Mouse (Mus musculus): ENCODE results near the gene Utrn. TPM values are rescaled to one million over a fixed set of nuclear protein-coding genes. Genes with fewer than 3 reads are reported as not detected.

Utrn gene
- polyA plus RNA-seq, 1 experiment from 2014 or later, result 41.2 TPM

DNA sequence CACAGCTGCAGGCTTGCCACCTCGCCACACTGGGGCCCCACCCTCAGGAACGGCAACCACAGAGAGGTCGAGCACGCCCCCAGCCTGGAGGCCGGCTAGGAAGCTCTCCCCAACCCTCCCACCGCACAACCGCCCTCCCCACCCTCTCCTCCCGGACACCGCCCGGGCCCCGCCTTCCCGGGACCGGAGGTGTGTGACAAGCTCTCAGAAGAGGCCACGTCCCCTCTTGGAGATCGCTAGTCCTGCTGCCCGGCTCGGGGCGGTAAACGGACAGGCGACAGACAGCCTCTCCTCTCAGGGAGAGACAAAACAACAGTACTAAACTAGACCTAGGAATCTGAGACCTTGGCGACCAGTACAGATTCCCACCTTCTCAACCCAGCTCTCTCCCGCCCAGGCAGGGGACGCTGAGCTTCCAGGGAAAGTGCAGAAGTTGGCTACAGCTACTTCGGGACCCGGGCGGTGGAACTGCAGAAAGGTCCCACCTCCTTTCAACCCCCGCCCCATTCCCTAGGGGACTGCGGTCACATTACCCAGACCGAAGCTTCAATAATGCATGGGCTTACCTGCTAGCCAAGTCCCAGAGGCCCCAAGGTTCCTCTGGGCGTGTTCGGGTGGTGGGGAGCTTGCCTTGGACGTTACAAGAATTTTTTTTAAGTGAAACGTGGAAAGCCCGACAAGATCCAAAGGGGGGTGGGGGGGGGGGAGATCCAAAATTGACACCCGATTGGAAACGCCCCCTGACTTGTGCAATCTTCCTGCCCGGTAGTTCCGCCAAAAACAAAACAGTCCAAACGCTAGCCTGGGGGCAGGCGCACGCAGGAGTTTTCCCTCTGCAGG lies 756 bp downstream of the Utrn start:
- peaks cover 17% of the 10 kb centered on the region for H3K4me1 ChIP-seq
- peaks cover 10% of the 10 kb centered on the region; the same call in 1 of the 2 replicates for H3K27me3 ChIP-seq
- H3K27ac ChIP-seq (replicated peaks), result peak overlapping the region; percentile 68
- H3K9me3 ChIP-seq, result no peaks in the 10 kb centered on the region
- H3K9ac ChIP-seq (replicated peaks), result peak overlapping the region; percentile 75
- peak overlapping the region; percentile 79 for H3K4me3 ChIP-seq
- no peaks in the 10 kb centered on the region for H3K36me3 ChIP-seq
- ATAC-seq (ENCODE audit: low FRiP score, low read depth), result peak; percentile 73
- 0% methylated on average over 41 of the region's 41 CpGs for WGBS
- H3K4me2 ChIP-seq (replicated peaks), result peak overlapping the region; percentile 96

DNA sequence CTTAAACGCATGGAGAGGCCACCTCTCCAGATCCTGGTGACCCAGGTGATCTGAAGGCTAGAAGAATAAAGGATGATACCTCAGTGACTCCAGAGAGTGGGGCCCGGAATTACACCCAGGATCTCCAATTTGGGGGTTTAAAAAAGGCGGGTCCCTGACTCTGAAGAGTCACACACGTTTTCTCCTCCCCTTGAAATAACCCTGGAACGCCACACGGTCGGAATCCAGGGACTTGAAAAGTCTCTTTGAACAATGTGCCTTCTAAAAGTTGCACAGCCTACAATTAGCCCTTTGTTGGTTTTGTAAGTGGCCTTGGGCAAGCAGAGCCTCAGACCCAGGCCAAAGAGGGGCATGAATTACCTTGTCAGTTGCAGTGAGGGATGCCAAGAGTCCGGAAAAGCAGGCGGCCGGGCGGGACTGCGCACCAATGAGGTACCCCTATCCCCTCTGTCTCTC lies 1.4 kb downstream of the Utrn start:
- WGBS, result under 1% methylated on average over 12 of the region's 12 CpGs
- H3K36me3 ChIP-seq, result no peaks in the 10 kb centered on the region
- ATAC-seq (ENCODE audit: low FRiP score, low read depth), result no peak
- H3K9ac ChIP-seq (replicated peaks), result peak overlapping the region; percentile 75
- peak overlapping the region; percentile 79 for H3K4me3 ChIP-seq
- H3K4me2 ChIP-seq (replicated peaks), result peak overlapping the region; percentile 96
- H3K9me3 ChIP-seq, result no peaks in the 10 kb centered on the region
- peaks cover 10% of the 10 kb centered on the region; the same call in 1 of the 2 replicates for H3K27me3 ChIP-seq
- peaks cover 17% of the 10 kb centered on the region for H3K4me1 ChIP-seq
- no peak overlapping the region for H3K27ac ChIP-seq (replicated peaks)

DNA sequence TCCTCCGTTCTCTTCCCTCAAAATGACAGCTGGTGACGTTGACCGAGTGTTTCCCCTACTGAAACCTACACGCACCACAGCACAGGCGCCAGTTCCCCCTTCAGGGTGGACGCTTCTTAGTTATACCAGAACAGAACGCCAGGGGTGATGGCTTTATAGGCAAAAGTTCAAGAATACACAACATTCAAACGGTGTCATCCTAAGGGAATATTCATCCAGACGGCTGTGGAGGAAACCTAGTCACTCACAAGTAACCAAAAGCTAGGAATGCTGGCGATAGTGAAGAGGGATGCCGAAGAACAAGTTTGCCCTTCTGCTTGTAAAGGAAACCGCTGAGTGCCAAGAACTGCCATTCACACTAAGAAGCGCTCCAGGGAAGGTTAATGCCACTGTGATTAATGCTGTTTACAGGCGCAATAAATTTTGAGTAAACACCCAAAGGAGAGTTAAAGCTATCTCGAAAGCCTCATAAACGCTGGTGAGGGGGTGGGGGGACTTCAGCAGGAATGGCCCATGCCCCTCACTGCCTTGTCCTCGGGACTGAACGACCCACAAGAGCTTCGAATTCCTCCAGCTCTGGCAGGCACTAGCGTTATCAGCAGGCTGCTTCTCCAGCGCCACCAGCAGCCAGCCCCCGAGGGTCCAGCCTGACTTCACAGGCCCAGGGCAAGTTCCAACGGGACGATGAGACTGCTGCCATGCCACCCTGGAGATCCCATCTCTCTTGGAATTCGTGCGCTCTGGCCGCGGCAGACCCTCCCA lies 2.0 kb downstream of the Utrn start:
- Histone ChIP-seq H3K27ac (replicated peaks) (no peak overlapping the region), H3K9me3 (no peaks in the 10 kb centered on the region), H3K9ac (replicated peaks) (peak overlapping the region; percentile 75; the same call in 1 of the 2 replicates), H3K4me2 (replicated peaks) (peak overlapping the region; percentile 96), H3K36me3 (no peaks in the 10 kb centered on the region), H3K4me1 (peaks cover 17% of the 10 kb centered on the region), H3K27me3 (peaks cover 10% of the 10 kb centered on the region; the same call in 1 of the 2 replicates), H3K4me3 (peak overlapping the region; percentile 79)
- WGBS, result 4% methylated on average over 28 of the region's 28 CpGs
- no peak for ATAC-seq (ENCODE audit: low FRiP score, low read depth)

DNA sequence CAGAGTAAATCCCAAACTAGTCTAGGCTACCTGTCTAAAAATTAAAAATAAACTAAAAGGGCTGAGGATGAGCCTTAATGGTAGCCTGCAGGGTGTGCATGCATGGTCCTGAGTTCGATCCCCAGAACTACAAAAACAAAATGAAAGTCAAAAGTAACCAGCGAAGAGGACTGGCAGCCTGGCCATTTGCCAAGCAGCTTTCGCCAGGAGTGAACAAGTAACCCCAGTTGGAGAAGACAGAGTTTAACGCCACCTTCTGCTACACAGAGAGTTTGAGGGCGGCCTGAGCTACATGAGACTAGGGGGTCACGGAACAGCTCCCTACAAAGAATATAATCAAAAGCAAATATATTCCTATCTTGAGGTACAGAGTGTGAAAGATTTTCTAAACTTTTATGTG lies 4.0 kb downstream of the Utrn start:
- ATAC-seq (ENCODE audit: low FRiP score, low read depth), result no peak
- Histone ChIP-seq H3K4me3 (no peak overlapping the region), H3K27ac (replicated peaks) (no peak overlapping the region), H3K9ac (replicated peaks) (no peak overlapping the region), H3K4me2 (replicated peaks) (no peak overlapping the region), H3K27me3 (peaks cover 10% of the 10 kb centered on the region; the same call in 1 of the 2 replicates), H3K4me1 (peaks cover 23% of the 10 kb centered on the region), H3K9me3 (no peaks in the 10 kb centered on the region), H3K36me3 (no peaks in the 10 kb centered on the region)
- WGBS, result 89% methylated on average over 6 of the region's 6 CpGs

DNA sequence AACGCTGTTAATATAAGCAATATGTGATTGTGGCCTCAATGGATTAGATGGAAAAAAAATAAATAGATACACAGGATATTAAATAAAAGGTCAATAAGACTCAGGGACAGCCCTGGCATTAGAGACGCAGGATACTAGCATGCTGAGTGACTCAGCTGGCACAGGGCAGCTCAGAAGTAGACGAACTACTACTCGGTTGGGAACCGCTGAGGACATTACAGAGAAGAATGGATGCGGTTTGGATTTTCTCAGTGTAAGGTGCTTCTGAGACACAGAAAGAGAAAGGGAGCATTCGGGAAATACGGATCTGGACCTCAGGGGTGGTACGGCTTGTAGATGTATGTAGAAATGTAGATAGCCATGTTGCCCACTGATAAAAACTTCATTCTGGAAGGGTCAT lies 5.6 kb downstream of the Utrn start:
- H3K9me3 ChIP-seq, result no peaks in the 10 kb centered on the region
- H3K36me3 ChIP-seq, result no peaks in the 10 kb centered on the region
- ATAC-seq (ENCODE audit: low FRiP score, low read depth), result no peak
- H3K27ac ChIP-seq (replicated peaks), result no peak overlapping the region
- H3K4me2 ChIP-seq (replicated peaks), result no peak overlapping the region
- H3K4me1 ChIP-seq, result peaks cover 23% of the 10 kb centered on the region
- no peak overlapping the region for H3K9ac ChIP-seq (replicated peaks)
- H3K27me3 ChIP-seq, result peaks cover 10% of the 10 kb centered on the region; the same call in 1 of the 2 replicates
- no peak overlapping the region for H3K4me3 ChIP-seq
- WGBS, result 87% methylated on average over 9 of the region's 9 CpGs

DNA sequence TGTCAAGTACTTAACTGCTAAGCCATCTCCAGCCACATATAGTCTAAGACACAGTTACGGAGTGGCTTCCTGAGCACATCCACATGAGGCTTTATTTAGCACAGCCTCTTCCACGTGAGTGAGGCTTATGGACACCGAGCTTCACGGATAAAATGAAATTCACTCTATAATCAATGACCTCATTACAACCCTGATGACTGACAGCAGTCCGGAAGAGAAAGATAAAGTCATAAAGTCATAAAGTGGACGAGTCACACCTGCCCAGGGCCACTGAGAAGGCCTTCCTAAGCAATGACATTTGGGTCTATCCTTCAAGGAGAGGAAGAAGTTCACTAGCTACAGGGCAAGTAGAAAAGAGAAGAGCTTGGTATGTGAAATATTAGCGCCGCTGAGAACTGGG lies 7.1 kb downstream of the Utrn start:
- Histone ChIP-seq H3K9ac (replicated peaks) (no peak overlapping the region), H3K4me3 (no peak overlapping the region), H3K27me3 (no peaks in the 10 kb centered on the region), H3K4me2 (replicated peaks) (no peak overlapping the region), H3K4me1 (peaks cover 10% of the 10 kb centered on the region), H3K27ac (replicated peaks) (no peak overlapping the region), H3K36me3 (no peaks in the 10 kb centered on the region), H3K9me3 (no peaks in the 10 kb centered on the region)
- 89% methylated on average over 8 of the region's 8 CpGs for WGBS
- no peak for ATAC-seq (ENCODE audit: low FRiP score, low read depth)

DNA sequence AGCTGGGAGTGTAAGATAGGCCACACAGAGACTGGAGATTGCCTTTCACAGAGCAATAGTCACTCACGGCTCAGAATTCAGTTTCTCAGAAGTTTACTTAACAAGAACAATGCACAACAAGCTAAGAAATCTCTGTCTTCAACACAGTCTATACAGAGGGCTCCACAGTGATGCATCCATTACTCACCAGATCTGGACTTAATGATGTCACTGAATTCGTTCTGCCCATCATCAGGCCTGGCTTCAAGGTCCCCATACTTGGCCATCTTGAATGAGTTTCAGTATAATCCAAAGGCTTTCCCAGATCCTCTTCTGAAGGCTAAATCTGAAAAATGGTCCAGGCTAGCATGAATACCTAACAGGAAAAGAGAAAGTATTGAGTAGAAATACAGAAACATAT lies 7.8 kb downstream of the Utrn start:
- Histone ChIP-seq H3K9ac (replicated peaks) (no peak overlapping the region), H3K27me3 (no peaks in the 10 kb centered on the region), H3K27ac (replicated peaks) (no peak overlapping the region), H3K36me3 (no peaks in the 10 kb centered on the region), H3K4me2 (replicated peaks) (no peak overlapping the region), H3K4me3 (no peak overlapping the region), H3K9me3 (no peaks in the 10 kb centered on the region), H3K4me1 (peaks cover 6% of the 10 kb centered on the region; the same call in 1 of the 2 replicates)
- ATAC-seq (ENCODE audit: low FRiP score, low read depth), result no peak
- 84% methylated on average over 2 of the region's 2 CpGs for WGBS

DNA sequence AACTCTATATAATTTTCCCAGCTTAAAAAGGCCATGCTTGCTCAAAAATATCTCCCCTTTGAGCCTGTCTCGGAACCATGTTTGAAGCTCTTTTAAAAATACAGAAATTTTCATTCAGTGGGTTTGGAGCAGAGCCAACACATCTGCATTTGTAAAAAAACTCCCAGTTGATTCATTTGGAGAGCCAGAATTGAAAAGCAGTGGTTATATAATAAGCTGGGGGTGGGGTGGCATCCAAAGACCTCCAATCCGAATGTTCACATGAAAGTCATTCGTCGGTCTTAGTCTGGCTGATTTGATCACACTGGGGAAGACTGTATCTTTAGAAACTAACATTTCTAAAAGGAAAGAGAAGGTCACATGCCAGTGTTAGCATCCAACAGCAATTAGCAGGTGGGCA lies 8.4 kb downstream of the Utrn start:
- 83% methylated on average over 4 of the region's 4 CpGs for WGBS
- no peak overlapping the region for H3K27ac ChIP-seq (replicated peaks)
- H3K9me3 ChIP-seq, result no peaks in the 10 kb centered on the region
- H3K4me3 ChIP-seq, result no peak overlapping the region
- H3K4me2 ChIP-seq (replicated peaks), result no peak overlapping the region
- H3K4me1 ChIP-seq, result peaks cover 6% of the 10 kb centered on the region; the same call in 1 of the 2 replicates
- no peak for ATAC-seq (ENCODE audit: low FRiP score, low read depth)
- no peaks in the 10 kb centered on the region for H3K36me3 ChIP-seq
- H3K9ac ChIP-seq (replicated peaks), result no peak overlapping the region
- no peaks in the 10 kb centered on the region for H3K27me3 ChIP-seq

DNA sequence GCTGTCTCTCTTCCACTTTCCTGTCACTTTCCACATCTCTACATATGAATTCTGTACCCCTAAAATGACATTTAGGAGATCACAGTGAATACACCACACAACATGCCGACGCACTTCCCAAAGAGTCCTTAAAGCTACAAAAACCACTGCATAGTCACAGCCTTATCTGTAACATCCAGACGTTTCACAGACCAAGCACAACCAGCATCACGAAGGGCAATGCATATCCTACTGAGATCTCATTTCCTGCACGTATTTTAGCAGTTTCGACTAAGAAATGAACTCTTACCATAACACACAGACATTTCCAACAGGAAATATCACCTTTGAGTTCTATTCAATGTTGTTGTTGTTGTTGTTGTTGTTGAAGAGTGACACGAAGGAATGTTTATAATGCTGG lies 8.8 kb downstream of the Utrn start:
- ATAC-seq (ENCODE audit: low FRiP score, low read depth), result no peak
- Histone ChIP-seq H3K4me2 (replicated peaks) (no peak overlapping the region), H3K27ac (replicated peaks) (no peak overlapping the region), H3K9me3 (no peaks in the 10 kb centered on the region), H3K4me3 (no peak overlapping the region), H3K27me3 (no peaks in the 10 kb centered on the region), H3K9ac (replicated peaks) (no peak overlapping the region), H3K4me1 (peaks cover 6% of the 10 kb centered on the region; the same call in 1 of the 2 replicates), H3K36me3 (no peaks in the 10 kb centered on the region)
- 92% methylated on average over 7 of the region's 7 CpGs for WGBS

DNA sequence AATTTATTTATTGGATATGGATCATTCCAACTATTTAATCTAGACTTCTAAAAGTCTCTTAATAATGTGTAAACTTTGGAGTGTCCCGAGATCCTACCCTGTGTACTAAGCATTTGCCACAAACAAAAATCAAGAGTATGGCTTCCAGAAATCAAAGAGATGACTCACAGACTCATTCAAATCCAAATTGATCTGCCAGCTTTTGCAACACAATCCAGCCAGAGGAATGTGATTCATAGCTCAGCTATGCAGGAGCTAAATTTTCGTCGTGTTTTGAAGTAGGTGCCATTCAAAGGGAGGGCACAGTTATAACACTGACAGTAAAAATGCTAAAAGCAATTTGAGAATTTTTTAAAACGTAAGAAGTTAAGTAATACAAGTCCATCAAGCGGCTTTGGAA lies 11.1 kb downstream of the Utrn start:
- ATAC-seq (ENCODE audit: low FRiP score, low read depth), result no peak
- H3K9me3 ChIP-seq, result no peaks in the 10 kb centered on the region
- H3K4me2 ChIP-seq (replicated peaks), result no peak overlapping the region
- H3K27me3 ChIP-seq, result no peaks in the 10 kb centered on the region
- H3K36me3 ChIP-seq, result no peaks in the 10 kb centered on the region
- H3K27ac ChIP-seq (replicated peaks), result no peak overlapping the region
- WGBS, result 81% methylated on average over 5 of the region's 5 CpGs
- no peak overlapping the region for H3K4me3 ChIP-seq
- no peak overlapping the region for H3K9ac ChIP-seq (replicated peaks)
- H3K4me1 ChIP-seq, result peaks cover 6% of the 10 kb centered on the region; the same call in 1 of the 2 replicates

DNA sequence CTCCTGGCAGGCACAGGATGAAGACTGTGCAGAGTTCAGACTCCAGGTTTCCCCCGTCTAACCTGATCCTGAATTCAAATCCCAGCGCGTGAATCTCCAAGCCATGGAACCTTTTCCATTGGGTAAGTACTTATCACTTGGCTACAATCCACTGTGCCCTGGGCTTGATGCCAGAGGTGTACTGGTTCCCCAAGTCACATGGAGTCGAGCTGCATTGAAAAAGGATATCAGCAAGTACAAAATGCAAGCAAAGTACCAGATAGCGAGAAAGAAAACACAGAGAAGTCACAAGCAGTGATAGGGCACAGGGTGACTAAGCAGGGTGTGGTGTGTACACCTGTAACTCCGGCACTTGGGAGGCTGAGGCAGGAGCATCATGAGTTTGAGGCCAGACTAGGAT lies 14.9 kb downstream of the Utrn start:
- 94% methylated on average over 6 of the region's 6 CpGs for WGBS
- Histone ChIP-seq H3K27me3 (no peaks in the 10 kb centered on the region), H3K36me3 (no peaks in the 10 kb centered on the region), H3K4me1 (no peaks in the 10 kb centered on the region), H3K9me3 (no peaks in the 10 kb centered on the region), H3K27ac (replicated peaks) (no peak overlapping the region), H3K9ac (replicated peaks) (no peak overlapping the region), H3K4me3 (no peak overlapping the region), H3K4me2 (replicated peaks) (no peak overlapping the region)
- ATAC-seq (ENCODE audit: low FRiP score, low read depth), result no peak

DNA sequence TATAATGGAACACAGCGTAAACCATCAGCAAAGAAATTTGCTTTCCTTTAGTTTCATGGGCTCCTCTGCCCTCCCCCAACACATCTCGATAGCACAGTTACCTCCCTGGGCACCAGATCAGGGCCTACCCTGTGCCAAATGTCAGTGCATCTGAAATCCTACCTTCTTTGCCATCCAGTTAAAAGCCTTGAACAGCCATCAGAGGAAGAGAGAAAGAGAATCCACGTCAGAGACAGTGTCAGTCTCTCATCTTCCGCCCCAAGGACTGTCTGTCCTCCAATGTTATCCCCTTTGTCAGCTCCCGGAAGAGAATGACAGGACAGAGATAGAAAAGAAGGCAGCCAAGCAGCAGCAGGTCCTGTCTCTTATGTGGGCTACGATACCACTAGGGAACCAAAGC lies 15.4 kb downstream of the Utrn start:
- WGBS, result 80% methylated on average over 6 of the region's 6 CpGs
- ATAC-seq (ENCODE audit: low FRiP score, low read depth), result no peak
- H3K4me2 ChIP-seq (replicated peaks), result no peak overlapping the region
- no peak overlapping the region for H3K4me3 ChIP-seq
- no peaks in the 10 kb centered on the region for H3K4me1 ChIP-seq
- no peaks in the 10 kb centered on the region for H3K36me3 ChIP-seq
- H3K27ac ChIP-seq (replicated peaks), result no peak overlapping the region
- no peak overlapping the region for H3K9ac ChIP-seq (replicated peaks)
- H3K9me3 ChIP-seq, result no peaks in the 10 kb centered on the region
- H3K27me3 ChIP-seq, result no peaks in the 10 kb centered on the region
